Mouse (Mus musculus): ENCODE results near the gene Ccdc3. TPM values are rescaled to one million over a fixed set of nuclear protein-coding genes. Genes with fewer than 3 reads are reported as not detected.

The Ccdc3 gene
- polyA plus RNA-seq, 1 experiment from 2014 or later, result 12.1 TPM

GRCm38 (mm10) chr2:5101743-5102245 lies 35.8 kb upstream of the Ccdc3 start:
- Histone ChIP-seq H3K9me3 (replicated peaks; ENCODE audit: low read length) (no peaks in the 10 kb centered on the region), H3K4me2 (ENCODE audit: low read length) (no peak overlapping the region), H3K4me1 (replicated peaks; ENCODE audit: insufficient read depth, low read length) (0 out of 2 replicates have a peak, but pooled peaks cover 7% of the 10 kb centered on the region), H3K9ac (ENCODE audit: low read depth, low read length) (no peak overlapping the region), H3K27ac (no peak overlapping the region), H3K36me3 (ENCODE audit: insufficient read depth, low read length) (no peaks in the 10 kb centered on the region), H3K4me3 (replicated peaks; ENCODE audit: low read depth, low read length) (no peak overlapping the region), H3K27me3 (ENCODE audit: insufficient read depth, low read length) (no peaks in the 10 kb centered on the region)
- no peak for ATAC-seq (replicated peaks; ENCODE audit: low FRiP score, low read depth)
- no peak for DNase-seq (ENCODE audit: low spot score)
- WGBS, result 84% methylated on average over 10 of the region's 10 CpGs
- no peak for TF ChIP-seq CTCF (IDR thresholded peaks at IDR 0.05; ENCODE audit: low read depth)

GRCm38 (mm10) chr2:5102891-5103290 lies 34.7 kb upstream of the Ccdc3 start:
- DNase-seq (ENCODE audit: low spot score), result no peak
- no peaks in the 10 kb centered on the region; the same call in 1 of the 2 replicates for H3K9me3 ChIP-seq (replicated peaks; ENCODE audit: low read length)
- no peak for ATAC-seq (replicated peaks; ENCODE audit: low FRiP score, low read depth)
- H3K4me3 ChIP-seq (replicated peaks; ENCODE audit: low read depth, low read length), result no peak overlapping the region
- no peak overlapping the region for H3K4me2 ChIP-seq (ENCODE audit: low read length)
- H3K36me3 ChIP-seq (ENCODE audit: insufficient read depth, low read length), result no peaks in the 10 kb centered on the region
- TF ChIP-seq CTCF (IDR thresholded peaks at IDR 0.05; ENCODE audit: low read depth), result no peak
- 0 out of 2 replicates have a peak, but pooled peaks cover 7% of the 10 kb centered on the region for H3K4me1 ChIP-seq (replicated peaks; ENCODE audit: insufficient read depth, low read length)
- 53% methylated on average over 1 of the region's 1 CpGs for WGBS
- H3K27ac ChIP-seq, result no peak overlapping the region
- no peaks in the 10 kb centered on the region for H3K27me3 ChIP-seq (ENCODE audit: insufficient read depth, low read length)
- H3K9ac ChIP-seq (ENCODE audit: low read depth, low read length), result no peak overlapping the region

GRCm38 (mm10) chr2:5112785-5113291 lies 24.7 kb upstream of the Ccdc3 start:
- H3K27me3 ChIP-seq (ENCODE audit: insufficient read depth, low read length), result no peaks in the 10 kb centered on the region
- no peak for TF ChIP-seq CTCF (IDR thresholded peaks at IDR 0.05; ENCODE audit: low read depth)
- no peak overlapping the region for H3K27ac ChIP-seq
- H3K4me3 ChIP-seq (replicated peaks; ENCODE audit: low read depth, low read length), result no peak overlapping the region
- no peak for ATAC-seq (replicated peaks; ENCODE audit: low FRiP score, low read depth)
- H3K9me3 ChIP-seq (replicated peaks; ENCODE audit: low read length), result no peaks in the 10 kb centered on the region
- DNase-seq (ENCODE audit: low spot score), result no peak
- 0 out of 2 replicates have a peak overlapping the region, but pooled peaks have one; percentile 13 for H3K9ac ChIP-seq (ENCODE audit: low read depth, low read length)
- 0 out of 2 replicates have a peak, but pooled peaks cover 3% of the 10 kb centered on the region for H3K4me1 ChIP-seq (replicated peaks; ENCODE audit: insufficient read depth, low read length)
- WGBS, result 15% methylated on average over 8 of the region's 8 CpGs
- no peaks in the 10 kb centered on the region for H3K36me3 ChIP-seq (ENCODE audit: insufficient read depth, low read length)
- H3K4me2 ChIP-seq (ENCODE audit: low read length), result no peak overlapping the region

GRCm38 (mm10) chr2:5114386-5114785 lies 23.2 kb upstream of the Ccdc3 start:
- ATAC-seq (replicated peaks; ENCODE audit: low FRiP score, low read depth) (no peak), DNase-seq (ENCODE audit: low spot score) (no peak)
- Histone ChIP-seq H3K27me3 (ENCODE audit: insufficient read depth, low read length) (no peaks in the 10 kb centered on the region), H3K4me3 (replicated peaks; ENCODE audit: low read depth, low read length) (no peak overlapping the region), H3K9ac (ENCODE audit: low read depth, low read length) (no peak overlapping the region), H3K4me2 (ENCODE audit: low read length) (no peak overlapping the region), H3K9me3 (replicated peaks; ENCODE audit: low read length) (no peaks in the 10 kb centered on the region), H3K27ac (no peak overlapping the region), H3K4me1 (replicated peaks; ENCODE audit: insufficient read depth, low read length) (0 out of 2 replicates have a peak, but pooled peaks cover 3% of the 10 kb centered on the region), H3K36me3 (ENCODE audit: insufficient read depth, low read length) (no peaks in the 10 kb centered on the region)
- TF ChIP-seq CTCF (IDR thresholded peaks at IDR 0.05; ENCODE audit: low read depth), result no peak
- WGBS, result 80% methylated on average over 8 of the region's 8 CpGs

GRCm38 (mm10) chr2:5116856-5117532 lies 20.6 kb upstream of the Ccdc3 start:
- Histone ChIP-seq H3K9me3 (replicated peaks; ENCODE audit: low read length) (no peaks in the 10 kb centered on the region), H3K4me2 (ENCODE audit: low read length) (no peak overlapping the region), H3K27me3 (ENCODE audit: insufficient read depth, low read length) (no peaks in the 10 kb centered on the region), H3K4me3 (replicated peaks; ENCODE audit: low read depth, low read length) (no peak overlapping the region), H3K36me3 (ENCODE audit: insufficient read depth, low read length) (no peaks in the 10 kb centered on the region), H3K9ac (ENCODE audit: low read depth, low read length) (no peak overlapping the region), H3K4me1 (replicated peaks; ENCODE audit: insufficient read depth, low read length) (0 out of 2 replicates have a peak, but pooled peaks cover 3% of the 10 kb centered on the region), H3K27ac (no peak overlapping the region)
- ATAC-seq (replicated peaks; ENCODE audit: low FRiP score, low read depth) (no peak), DNase-seq (ENCODE audit: low spot score) (no peak)
- WGBS, result 25% methylated on average over 5 of the region's 5 CpGs
- no peak for TF ChIP-seq CTCF (IDR thresholded peaks at IDR 0.05; ENCODE audit: low read depth)

- DNase-seq (ENCODE audit: low spot score) (peak; percentile 75), ATAC-seq (replicated peaks; ENCODE audit: low FRiP score, low read depth) (no peak; the same call in 1 of the 2 replicates)
- WGBS, result 12% methylated on average over 6 of the region's 6 CpGs
- H3K27ac ChIP-seq, result peak overlapping the region; percentile 11; the same call in 1 of the 2 replicates
- TF ChIP-seq CTCF (IDR thresholded peaks at IDR 0.05; ENCODE audit: low read depth), result no peak
- H3K36me3 ChIP-seq (ENCODE audit: insufficient read depth, low read length), result no peaks in the 10 kb centered on the region
- 0 out of 2 replicates have a peak, but pooled peaks cover 11% of the 10 kb centered on the region for H3K4me1 ChIP-seq (replicated peaks; ENCODE audit: insufficient read depth, low read length)
- H3K27me3 ChIP-seq (ENCODE audit: insufficient read depth, low read length), result no peaks in the 10 kb centered on the region
- H3K4me3 ChIP-seq (replicated peaks; ENCODE audit: low read depth, low read length), result no peak overlapping the region
- no peaks in the 10 kb centered on the region for H3K9me3 ChIP-seq (replicated peaks; ENCODE audit: low read length)
- no peak overlapping the region for H3K9ac ChIP-seq (ENCODE audit: low read depth, low read length)
- no peak overlapping the region for H3K4me2 ChIP-seq (ENCODE audit: low read length)
Measured at GRCm38 (mm10) chr2:5125506-5125905, 12.1 kb upstream of the Ccdc3 start.

Measured in kidney, postnatal 0 days (tissue).